Mouse (Mus musculus) liver, embryonic 15.5 days (tissue): ENCODE results near the gene Klhdc4. TPM values are rescaled to one million over a fixed set of nuclear protein-coding genes. Genes with fewer than 3 reads are reported as not detected.

Experiments
- ATAC-seq: fragments of 200-750 bp; cut with Nextera tagmentation; 2 replicates; pipeline ENCODE4 v1.8.0; 2017; ENCODE audit warnings: moderate number of reproducible peaks, mild to moderate bottlenecking, moderate library complexity; ENCODE audit not compliant: insufficient read depth
- H3K27ac ChIP-seq: fragments of 300-500 bp; sonication (generic); replicated peaks from 2 replicates; pipeline ENCODE4 v1.5.1; 2015; ENCODE audit warnings: mild to moderate bottlenecking, inconsistent platforms
- H3K27me3 ChIP-seq: fragments of 300-500 bp; sonication (generic); 2 replicates; pipeline ENCODE4 v1.6.1; 2015; ENCODE audit warnings: mild to moderate bottlenecking, inconsistent platforms
- H3K36me3 ChIP-seq: fragments of 300-500 bp; sonication (generic); replicated peaks from 2 replicates; pipeline ENCODE4 v1.6.1; 2015; ENCODE audit warnings: moderate library complexity, mild to moderate bottlenecking, inconsistent platforms
- H3K4me1 ChIP-seq: fragments of 300-500 bp; sonication (generic); replicated peaks from 2 replicates; pipeline ENCODE4 v1.6.1; 2015; ENCODE audit warnings: inconsistent platforms
- H3K4me2 ChIP-seq: fragments of 300-500 bp; sonication (generic); 2 replicates; pipeline ENCODE4 v1.6.1; 2015; ENCODE audit warnings: moderate library complexity, mild to moderate bottlenecking, inconsistent platforms
- H3K4me3 ChIP-seq: fragments of 300-500 bp; sonication (generic); replicated peaks from 2 replicates; pipeline ENCODE4 v1.5.1; 2015; ENCODE audit warnings: mild to moderate bottlenecking, inconsistent platforms
- H3K9ac ChIP-seq: fragments of 300-500 bp; sonication (generic); 2 replicates; pipeline ENCODE4 v1.6.1; 2015; ENCODE audit warnings: moderate library complexity, mild to moderate bottlenecking, inconsistent platforms
- H3K9me3 ChIP-seq: fragments of 300-500 bp; sonication (generic); replicated peaks from 2 replicates; pipeline ENCODE4 v1.6.1; 2016; ENCODE audit warnings: inconsistent platforms
- WGBS: fragments of 180-500 bp; shearing (Covaris S2); methylation state at CpG from one replicate; pipeline ENCODE4 v1.1.7; 2015; ENCODE audit warnings: mixed read lengths; ENCODE audit not compliant: insufficient replicate concordance; 5-methylcytosine and 5-hydroxymethylcytosine counted together
- polyA plus RNA-seq: library from polyadenylated mRNA; unstranded; fragments of >200 nt; fragmentation: Nextera tagmentation; extraction: Ambion mirVana; gene quantifications from 2 replicates; pipeline ENCODE4 v1.2.1, GENCODE M21; 2015

Klhdc4 gene
- polyA plus RNA-seq, 1 experiment from 2014 or later, result 16.8 TPM

GRCm38 (mm10) chr8:121849303-121849702 is 19.9 kb upstream of the Klhdc4 start:
- Histone ChIP-seq H3K27ac (no peak overlapping the region), H3K36me3 (no peaks in the 10 kb centered on the region), H3K9me3 (no peaks in the 10 kb centered on the region), H3K4me1 (peaks cover 45% of the 10 kb centered on the region), H3K4me3 (no peak overlapping the region), H3K4me2 (no peak overlapping the region), H3K27me3 (peaks cover 8% of the 10 kb centered on the region; the same call in 1 of the 2 replicates), H3K9ac (no peak overlapping the region)
- WGBS, result 62% methylated on average over 9 of the region's 9 CpGs
- no peak for ATAC-seq

- Histone ChIP-seq H3K4me2 (peak overlapping the region; percentile 10; the same call in 1 of the 2 replicates), H3K27ac (no peak overlapping the region), H3K27me3 (peaks cover 8% of the 10 kb centered on the region; the same call in 1 of the 2 replicates), H3K4me3 (no peak overlapping the region), H3K9me3 (no peaks in the 10 kb centered on the region), H3K36me3 (no peaks in the 10 kb centered on the region), H3K9ac (no peak overlapping the region), H3K4me1 (peaks cover 45% of the 10 kb centered on the region)
- ATAC-seq, result no peak
- WGBS, result 32% methylated on average over 10 of the region's 10 CpGs
Measured at GRCm38 (mm10) chr8:121848495-121848894, 19.1 kb upstream of the Klhdc4 start.

- H3K4me2 ChIP-seq, result no peak overlapping the region
- H3K27me3 ChIP-seq, result peaks cover 8% of the 10 kb centered on the region; the same call in 1 of the 2 replicates
- no peak overlapping the region for H3K4me3 ChIP-seq
- ATAC-seq, result no peak
- no peak overlapping the region for H3K9ac ChIP-seq
- no peak overlapping the region for H3K27ac ChIP-seq
- H3K9me3 ChIP-seq, result no peaks in the 10 kb centered on the region
- peaks cover 45% of the 10 kb centered on the region for H3K4me1 ChIP-seq
- H3K36me3 ChIP-seq, result 0 out of 2 replicates have a peak, but pooled peaks cover 1% of the 10 kb centered on the region
- 64% methylated on average over 6 of the region's 6 CpGs for WGBS
Measured at GRCm38 (mm10) chr8:121847987-121848386, 18.6 kb upstream of the Klhdc4 start.

GRCm38 (mm10) chr8:121847261-121847822 is 18.0 kb upstream of the Klhdc4 start:
- Histone ChIP-seq H3K9ac (no peak overlapping the region), H3K27me3 (peaks cover 8% of the 10 kb centered on the region; the same call in 1 of the 2 replicates), H3K9me3 (no peaks in the 10 kb centered on the region), H3K4me2 (no peak overlapping the region), H3K27ac (no peak overlapping the region), H3K4me1 (peaks cover 41% of the 10 kb centered on the region), H3K36me3 (peaks cover 7% of the 10 kb centered on the region), H3K4me3 (no peak overlapping the region)
- ATAC-seq, result no peak
- WGBS, result 47% methylated on average over 10 of the region's 10 CpGs

- Histone ChIP-seq H3K4me3 (no peak overlapping the region), H3K27me3 (peaks cover 8% of the 10 kb centered on the region; the same call in 1 of the 2 replicates), H3K4me1 (peaks cover 36% of the 10 kb centered on the region), H3K9me3 (no peaks in the 10 kb centered on the region), H3K27ac (no peak overlapping the region), H3K9ac (no peak overlapping the region), H3K4me2 (no peak overlapping the region), H3K36me3 (peaks cover 12% of the 10 kb centered on the region)
- no peak for ATAC-seq
Measured at GRCm38 (mm10) chr8:121846815-121847214, 17.4 kb upstream of the Klhdc4 start.

GRCm38 (mm10) chr8:121844765-121845164 is 15.4 kb upstream of the Klhdc4 start:
- peaks cover 16% of the 10 kb centered on the region for H3K4me1 ChIP-seq
- H3K27me3 ChIP-seq, result peaks cover 8% of the 10 kb centered on the region; the same call in 1 of the 2 replicates
- WGBS, result 53% methylated on average over 6 of the region's 7 CpGs
- H3K27ac ChIP-seq, result no peak overlapping the region
- peaks cover 19% of the 10 kb centered on the region for H3K36me3 ChIP-seq
- H3K9ac ChIP-seq, result no peak overlapping the region
- ATAC-seq, result no peak
- H3K9me3 ChIP-seq, result no peaks in the 10 kb centered on the region
- H3K4me3 ChIP-seq, result no peak overlapping the region
- no peak overlapping the region for H3K4me2 ChIP-seq

- Histone ChIP-seq H3K4me3 (no peak overlapping the region), H3K9me3 (no peaks in the 10 kb centered on the region), H3K27me3 (peaks cover 5% of the 10 kb centered on the region; the same call in 1 of the 2 replicates), H3K36me3 (peaks cover 19% of the 10 kb centered on the region), H3K4me2 (no peak overlapping the region), H3K4me1 (peaks cover 6% of the 10 kb centered on the region; the same call in 1 of the 2 replicates), H3K9ac (no peak overlapping the region), H3K27ac (no peak overlapping the region)
- 57% methylated on average over 3 of the region's 3 CpGs for WGBS
- ATAC-seq, result no peak
Measured at GRCm38 (mm10) chr8:121843184-121843733, 13.9 kb upstream of the Klhdc4 start.

- H3K4me1 ChIP-seq, result 0 out of 2 replicates have a peak, but pooled peaks cover 4% of the 10 kb centered on the region
- peaks cover 19% of the 10 kb centered on the region for H3K36me3 ChIP-seq
- H3K27me3 ChIP-seq, result no peaks in the 10 kb centered on the region
- H3K9me3 ChIP-seq, result no peaks in the 10 kb centered on the region
- no peak overlapping the region for H3K27ac ChIP-seq
- 72% methylated on average over 8 of the region's 8 CpGs for WGBS
- H3K9ac ChIP-seq, result no peak overlapping the region
- no peak for ATAC-seq
- H3K4me2 ChIP-seq, result no peak overlapping the region
- no peak overlapping the region for H3K4me3 ChIP-seq
Measured at GRCm38 (mm10) chr8:121842064-121842955, 12.9 kb upstream of the Klhdc4 start.

- H3K9ac ChIP-seq, result no peak overlapping the region
- no peak for ATAC-seq
- no peaks in the 10 kb centered on the region for H3K9me3 ChIP-seq
- no peaks in the 10 kb centered on the region for H3K27me3 ChIP-seq
- no peak overlapping the region for H3K4me2 ChIP-seq
- peaks cover 19% of the 10 kb centered on the region for H3K36me3 ChIP-seq
- H3K27ac ChIP-seq, result no peak overlapping the region
- no peaks in the 10 kb centered on the region for H3K4me1 ChIP-seq
- 42% methylated on average over 8 of the region's 8 CpGs for WGBS
- no peak overlapping the region for H3K4me3 ChIP-seq
Measured at GRCm38 (mm10) chr8:121841242-121841641, 11.9 kb upstream of the Klhdc4 start.

GRCm38 (mm10) chr8:121832503-121832902 is 3.1 kb upstream of the Klhdc4 start:
- Histone ChIP-seq H3K4me2 (peak overlapping the region; percentile 37), H3K4me3 (no peak overlapping the region; the same call in 1 of the 2 replicates), H3K27ac (no peak overlapping the region), H3K27me3 (no peaks in the 10 kb centered on the region), H3K36me3 (no peaks in the 10 kb centered on the region), H3K9me3 (no peaks in the 10 kb centered on the region), H3K9ac (no peak overlapping the region), H3K4me1 (peaks cover 26% of the 10 kb centered on the region)
- whole genome bisulfite sequencing, result 10% methylated on average over 6 of the region's 6 CpGs
- ATAC-seq, result peak; percentile 61

GRCm38 (mm10) chr8:121832061-121832460 is 2.7 kb upstream of the Klhdc4 start:
- ATAC-seq, result no peak
- no peak overlapping the region for H3K4me3 ChIP-seq
- no peak overlapping the region for H3K27ac ChIP-seq
- 69% methylated on average over 2 of the region's 2 CpGs for WGBS
- no peaks in the 10 kb centered on the region for H3K9me3 ChIP-seq
- H3K36me3 ChIP-seq, result no peaks in the 10 kb centered on the region
- H3K27me3 ChIP-seq, result no peaks in the 10 kb centered on the region
- no peak overlapping the region for H3K9ac ChIP-seq
- peaks cover 26% of the 10 kb centered on the region for H3K4me1 ChIP-seq
- peak overlapping the region; percentile 37 for H3K4me2 ChIP-seq
